Mouse (Mus musculus) embryonic facial prominence, embryonic 13.5 days (tissue): ENCODE data around the gene Meltf. TPM values are rescaled to one million over a fixed set of nuclear protein-coding genes. Genes with fewer than 3 reads are reported as not detected.

Source experiments
- ATAC-seq: fragments of 200-750 bp; cut with Nextera tagmentation; 2 replicates; pipeline ENCODE4 v1.8.0; 2017; ENCODE audit warnings: low read depth; ENCODE audit not compliant: insufficient number of reproducible peaks, insufficient read depth, low FRiP score, low TSS enrichment
- H3K27ac ChIP-seq: fragments of 300-500 bp; sonication (generic); 2 replicates; pipeline ENCODE4 v1.5.1; 2015; ENCODE audit warnings: moderate library complexity, mild to moderate bottlenecking, inconsistent platforms
- H3K27me3 ChIP-seq: fragments of 300-500 bp; sonication (generic); 2 replicates; pipeline ENCODE4 v1.6.1; 2015; ENCODE audit warnings: mild to moderate bottlenecking, inconsistent platforms
- H3K36me3 ChIP-seq: fragments of 300-500 bp; sonication (generic); 2 replicates; pipeline ENCODE4 v1.6.1; 2015; ENCODE audit warnings: mild to moderate bottlenecking, inconsistent platforms
- H3K4me1 ChIP-seq: fragments of 300-500 bp; sonication (generic); 2 replicates; pipeline ENCODE4 v1.6.1; 2015; ENCODE audit warnings: inconsistent platforms
- H3K4me2 ChIP-seq: fragments of 300-500 bp; sonication (generic); 2 replicates; pipeline ENCODE4 v1.6.1; 2015; ENCODE audit warnings: moderate library complexity, mild to moderate bottlenecking, inconsistent platforms
- H3K4me3 ChIP-seq: fragments of 300-500 bp; sonication (generic); 2 replicates; pipeline ENCODE4 v1.5.1; 2015; ENCODE audit warnings: mild to moderate bottlenecking, inconsistent platforms
- H3K9ac ChIP-seq: fragments of 300-500 bp; sonication (generic); 2 replicates; pipeline ENCODE4 v1.6.1; 2015; ENCODE audit warnings: mild to moderate bottlenecking, inconsistent platforms
- H3K9me3 ChIP-seq: fragments of 300-500 bp; sonication (generic); 2 replicates; pipeline ENCODE4 v1.6.1; 2016; ENCODE audit warnings: inconsistent platforms
- WGBS: fragments of 180-500 bp; shearing (Covaris S2); methylation state at CpG from one replicate; pipeline ENCODE4 v1.1.7; 2015; ENCODE audit warnings: mixed read lengths; 5-methylcytosine and 5-hydroxymethylcytosine counted together
- polyA plus RNA-seq: library from polyadenylated mRNA; unstranded; fragments of >200 nt; fragmentation: Nextera tagmentation; extraction: Ambion mirVana; gene quantifications from 2 replicates; pipeline ENCODE4 v1.2.1, GENCODE M21; 2015

Meltf gene
- polyA plus RNA-seq, 1 experiment from 2014 or later, result 1.3 TPM

GRCm38 (mm10) chr16:31896971-31897774 lies 18.6 kb downstream of the Meltf start:
- ATAC-seq, result no peak; the same call in 1 of the 2 replicates

DNA sequence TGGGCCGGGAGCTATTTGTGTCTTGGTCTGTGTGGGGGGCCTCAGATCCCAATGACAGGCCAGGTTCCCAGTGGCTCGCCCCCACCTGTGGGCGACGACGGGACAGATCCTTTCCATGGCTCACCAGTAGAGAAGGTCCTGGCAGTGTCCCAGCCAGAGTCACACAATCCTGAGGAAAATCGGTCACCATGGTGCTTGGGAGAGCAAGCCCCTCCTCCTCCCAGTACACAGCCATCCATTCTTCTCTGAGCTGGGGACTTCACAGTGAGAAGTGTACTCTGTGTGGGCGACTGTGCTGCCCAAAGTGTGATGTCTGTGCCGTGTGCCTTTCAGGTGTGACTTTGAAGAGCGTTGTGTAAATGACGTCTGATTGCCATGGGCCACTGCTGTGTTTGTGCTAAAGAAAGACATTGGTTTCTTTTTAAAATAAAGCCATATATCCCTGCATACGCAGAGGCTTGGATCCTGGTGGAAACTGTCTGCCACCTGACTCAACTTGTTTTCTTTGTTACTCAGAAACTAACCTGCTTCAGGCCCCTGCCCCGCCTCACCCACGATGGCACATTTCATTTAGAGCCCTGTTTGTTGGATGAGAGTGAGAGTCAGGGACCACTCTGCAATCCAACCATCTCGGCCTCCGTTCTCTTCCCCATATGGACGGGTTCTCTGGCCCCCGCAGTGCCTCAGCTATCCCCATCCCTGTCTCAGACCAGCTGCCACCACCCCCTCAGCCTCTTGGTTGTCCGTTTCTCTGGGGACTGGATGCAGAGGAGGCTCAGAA lies 20.1 kb downstream of the Meltf start:
- H3K4me3 ChIP-seq, result no peak overlapping the region
- peaks cover 16% of the 10 kb centered on the region for H3K4me1 ChIP-seq
- H3K27ac ChIP-seq, result 0 out of 2 replicates have a peak overlapping the region, but pooled peaks have one; percentile 28
- no peak for ATAC-seq
- no peak overlapping the region for H3K9ac ChIP-seq
- H3K9me3 ChIP-seq, result no peaks in the 10 kb centered on the region
- H3K36me3 ChIP-seq, result no peaks in the 10 kb centered on the region
- no peaks in the 10 kb centered on the region for H3K27me3 ChIP-seq
- 74% methylated on average over 18 of the region's 18 CpGs for WGBS
- no peak overlapping the region for H3K4me2 ChIP-seq

More at GRCm38 (mm10) chr16:31896971-31897774, 18.6 kb downstream of the Meltf start:
- H3K9me3 ChIP-seq, result no peaks in the 10 kb centered on the region
- H3K36me3 ChIP-seq, result no peaks in the 10 kb centered on the region
- H3K27me3 ChIP-seq, result no peaks in the 10 kb centered on the region
- WGBS, result 7% methylated on average over 27 of the region's 29 CpGs
- peak overlapping the region; percentile 35 for H3K4me3 ChIP-seq
- peaks cover 16% of the 10 kb centered on the region for H3K4me1 ChIP-seq
- H3K4me2 ChIP-seq, result peak overlapping the region; percentile 66
- peak overlapping the region; percentile 69 for H3K9ac ChIP-seq
- no peak overlapping the region for H3K27ac ChIP-seq

GRCm38 (mm10) chr16:31901886-31902285 lies 23.3 kb downstream of the Meltf start:
- WGBS, result 82% methylated on average over 1 of the region's 1 CpGs
- H3K4me1 ChIP-seq, result peaks cover 25% of the 10 kb centered on the region
- no peaks in the 10 kb centered on the region for H3K27me3 ChIP-seq
- H3K4me3 ChIP-seq, result no peak overlapping the region
- no peak overlapping the region for H3K27ac ChIP-seq
- no peaks in the 10 kb centered on the region for H3K9me3 ChIP-seq
- no peak overlapping the region for H3K4me2 ChIP-seq
- H3K9ac ChIP-seq, result no peak overlapping the region
- ATAC-seq, result no peak
- no peaks in the 10 kb centered on the region for H3K36me3 ChIP-seq

- Histone ChIP-seq H3K27me3 (no peaks in the 10 kb centered on the region), H3K9me3 (no peaks in the 10 kb centered on the region), H3K4me1 (peaks cover 15% of the 10 kb centered on the region), H3K9ac (no peak overlapping the region), H3K4me2 (no peak overlapping the region), H3K36me3 (no peaks in the 10 kb centered on the region), H3K4me3 (no peak overlapping the region), H3K27ac (no peak overlapping the region)
- ATAC-seq, result no peak
- WGBS, result 87% methylated on average over 8 of the region's 8 CpGs
Observed at GRCm38 (mm10) chr16:31903239-31903638, 24.6 kb downstream of the Meltf start.

DNA sequence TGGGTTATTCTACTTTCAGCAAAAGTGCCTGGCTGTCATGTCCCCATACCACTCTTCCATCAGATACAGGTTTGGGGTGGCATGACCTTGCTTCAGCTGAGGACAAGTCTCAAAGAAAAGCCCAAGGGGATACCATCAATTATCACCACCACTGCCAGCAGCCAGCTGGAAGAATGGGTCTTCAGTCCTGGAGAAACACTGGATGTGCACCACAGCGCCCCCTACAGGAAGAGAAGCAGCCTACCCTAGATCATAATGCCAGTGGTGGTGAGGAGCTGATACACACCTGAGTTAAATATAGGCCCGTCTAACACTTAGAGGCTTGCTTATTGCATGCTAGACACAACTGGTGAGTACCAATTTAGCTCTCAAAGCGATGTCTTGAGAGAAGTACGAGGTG lies 26.7 kb downstream of the Meltf start:
- Histone ChIP-seq H3K27ac (no peak overlapping the region), H3K4me3 (no peak overlapping the region), H3K9me3 (no peaks in the 10 kb centered on the region), H3K4me2 (no peak overlapping the region), H3K27me3 (no peaks in the 10 kb centered on the region), H3K36me3 (no peaks in the 10 kb centered on the region), H3K9ac (no peak overlapping the region), H3K4me1 (peaks cover 20% of the 10 kb centered on the region)
- no peak for ATAC-seq
- 74% methylated on average over 4 of the region's 4 CpGs for WGBS

- Histone ChIP-seq H3K9me3 (no peaks in the 10 kb centered on the region), H3K4me2 (peak overlapping the region; percentile 56), H3K36me3 (no peaks in the 10 kb centered on the region), H3K4me1 (peaks cover 20% of the 10 kb centered on the region), H3K27me3 (no peaks in the 10 kb centered on the region), H3K4me3 (peak overlapping the region; percentile 22; the same call in 1 of the 2 replicates), H3K9ac (peak overlapping the region; percentile 11; the same call in 1 of the 2 replicates), H3K27ac (peak overlapping the region; percentile 4; the same call in 1 of the 2 replicates)
- 33% methylated on average over 20 of the region's 20 CpGs for WGBS
- ATAC-seq, result no peak; the same call in 1 of the 2 replicates
Observed at GRCm38 (mm10) chr16:31905891-31906825, 27.5 kb downstream of the Meltf start.

DNA sequence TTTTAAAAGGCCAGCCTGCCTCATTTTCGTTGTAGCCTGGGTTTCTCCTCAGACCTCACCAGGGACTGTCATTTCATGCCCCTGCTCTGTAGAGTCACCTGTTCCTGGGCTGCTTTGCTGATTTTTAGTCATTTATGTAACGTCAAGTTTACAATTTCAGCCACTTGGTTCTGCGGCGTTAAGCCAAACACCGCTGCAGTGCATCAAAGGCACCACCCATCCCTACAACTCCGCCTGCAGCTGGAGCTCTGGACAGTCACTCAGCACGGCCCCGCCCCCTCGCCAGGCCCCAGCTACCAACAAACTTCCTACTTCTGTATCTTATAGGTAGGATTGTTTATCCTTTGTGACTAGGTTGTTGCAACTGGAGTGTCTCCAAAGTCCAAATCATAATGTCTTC lies 28.3 kb downstream of the Meltf start:
- H3K4me2 ChIP-seq, result peak overlapping the region; percentile 56
- peak overlapping the region; percentile 4; the same call in 1 of the 2 replicates for H3K27ac ChIP-seq
- peaks cover 20% of the 10 kb centered on the region for H3K4me1 ChIP-seq
- no peaks in the 10 kb centered on the region for H3K36me3 ChIP-seq
- ATAC-seq, result no peak
- H3K9me3 ChIP-seq, result no peaks in the 10 kb centered on the region
- WGBS, result 7% methylated on average over 9 of the region's 9 CpGs
- no peak overlapping the region for H3K9ac ChIP-seq
- H3K27me3 ChIP-seq, result no peaks in the 10 kb centered on the region
- peak overlapping the region; percentile 22 for H3K4me3 ChIP-seq

DNA sequence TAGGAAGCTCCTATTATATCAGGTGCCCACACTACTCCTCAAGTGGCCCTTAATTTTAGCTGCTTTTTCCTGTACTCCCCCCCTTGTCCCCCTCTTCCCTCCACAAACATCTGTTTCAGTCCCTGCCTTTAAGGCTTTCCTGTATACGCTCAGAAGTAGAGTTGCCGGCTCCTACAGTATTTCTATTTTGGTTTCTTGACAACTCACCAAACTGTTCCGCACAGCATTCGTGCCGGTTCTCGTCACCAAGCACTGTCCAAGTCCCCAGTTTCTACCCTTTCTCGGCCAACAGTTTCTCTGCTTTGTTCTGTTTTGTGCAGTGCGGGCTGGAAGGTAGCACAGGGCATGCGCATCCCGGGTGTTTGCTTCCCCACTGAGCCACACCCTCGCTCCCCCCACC lies 30.3 kb downstream of the Meltf start:
- Histone ChIP-seq H3K27ac (no peak overlapping the region), H3K4me3 (no peak overlapping the region), H3K4me1 (peaks cover 20% of the 10 kb centered on the region), H3K36me3 (no peaks in the 10 kb centered on the region), H3K9ac (peak overlapping the region; percentile 3; the same call in 1 of the 2 replicates), H3K4me2 (peak overlapping the region; percentile 24; the same call in 1 of the 2 replicates), H3K27me3 (no peaks in the 10 kb centered on the region), H3K9me3 (no peaks in the 10 kb centered on the region)
- ATAC-seq, result no peak
- 62% methylated on average over 11 of the region's 11 CpGs for WGBS

DNA sequence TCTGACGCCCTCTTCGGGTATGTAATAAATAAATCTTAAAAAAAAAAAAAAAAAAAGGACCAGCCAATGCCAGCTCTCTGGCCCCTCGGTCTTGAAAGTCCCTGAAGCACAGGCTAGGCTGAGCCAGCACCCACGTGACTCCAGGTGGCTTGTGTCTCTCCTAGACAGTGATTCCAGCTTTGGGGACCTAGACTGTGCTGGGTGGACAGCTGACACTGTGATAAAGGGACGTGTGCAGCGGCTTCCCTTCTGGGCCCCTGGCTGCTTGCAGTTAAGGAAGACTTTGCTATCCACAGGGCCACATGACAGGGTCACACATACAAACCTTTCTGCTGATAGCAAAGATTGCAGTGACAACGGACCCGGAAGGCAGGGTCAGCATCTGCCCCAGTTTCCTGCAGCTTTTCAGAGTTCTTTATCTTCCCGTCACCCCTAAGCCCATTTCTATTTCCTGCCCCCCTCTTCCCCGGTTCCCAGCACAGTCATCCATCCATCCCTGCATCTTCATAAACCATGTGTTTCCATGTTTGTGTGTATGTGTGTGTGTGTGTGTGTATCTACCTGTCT lies 31.8 kb downstream of the Meltf start:
- Histone ChIP-seq H3K9ac (no peak overlapping the region), H3K9me3 (no peaks in the 10 kb centered on the region), H3K36me3 (no peaks in the 10 kb centered on the region), H3K4me2 (no peak overlapping the region), H3K27ac (no peak overlapping the region), H3K27me3 (no peaks in the 10 kb centered on the region), H3K4me1 (peaks cover 20% of the 10 kb centered on the region), H3K4me3 (no peak overlapping the region)
- WGBS, result 72% methylated on average over 10 of the region's 10 CpGs
- ATAC-seq, result no peak

DNA sequence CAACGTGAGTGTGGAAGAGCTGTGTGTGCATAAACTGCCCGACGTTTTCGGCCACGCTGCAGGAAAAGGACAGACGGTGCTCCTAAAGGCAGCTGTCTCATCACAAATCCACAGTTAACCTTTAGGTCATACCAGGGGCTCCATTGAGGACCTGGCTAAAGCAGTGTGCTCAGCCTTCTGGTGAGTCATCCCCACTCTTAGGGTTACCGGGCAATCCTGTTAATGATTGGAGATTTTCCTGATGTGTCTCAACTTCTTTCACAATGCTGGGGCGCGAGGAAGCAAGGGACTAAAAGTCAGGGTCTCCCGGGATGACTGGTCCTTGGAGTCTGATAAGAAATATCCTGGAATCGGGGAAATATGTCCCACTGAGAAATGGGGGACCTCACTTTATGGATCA lies 39.2 kb downstream of the Meltf start:
- H3K4me2 ChIP-seq, result no peak overlapping the region
- no peaks in the 10 kb centered on the region for H3K27me3 ChIP-seq
- peaks cover 3% of the 10 kb centered on the region; the same call in 1 of the 2 replicates for H3K4me1 ChIP-seq
- H3K9ac ChIP-seq, result no peak overlapping the region
- no peak for ATAC-seq
- H3K4me3 ChIP-seq, result no peak overlapping the region
- H3K27ac ChIP-seq, result no peak overlapping the region
- H3K36me3 ChIP-seq, result no peaks in the 10 kb centered on the region
- WGBS, result 76% methylated on average over 11 of the region's 11 CpGs
- H3K9me3 ChIP-seq, result no peaks in the 10 kb centered on the region
